Mouse (Mus musculus): ENCODE measurements around the gene Ciart. TPM values are rescaled to one million over a fixed set of nuclear protein-coding genes. Genes with fewer than 3 reads are reported as not detected.

Ciart gene
- polyA plus RNA-seq, 2 experiments = 0.53 to 0.57 TPM

GRCm38 (mm10) chr3:95856115-95856514 lies 25.9 kb downstream of the Ciart start:
- H3K27ac ChIP-seq = peak overlapping the region; percentile 77

GRCm38 (mm10) chr3:95855502-95856089 lies 26.5 kb downstream of the Ciart start, which contains the start of gene Prpf3:
Prpf3 (minus strand) TSS chr3:95855885.
- WGBS (ENCODE audit: insufficient replicate concordance) = under 1% methylated on average over 56 of the region's 56 CpGs
- H3K9ac ChIP-seq (replicated peaks) = peak within 1 kb of the TSS; percentile 77
- DNase-seq (ENCODE audit: low read depth in 3 of 3, low spot score in 3 of 3) (peak; percentile 83 to 86 (median 84)), ATAC-seq (ENCODE audit: insufficient read depth) (peak; percentile 96)
- H3K4me3 ChIP-seq (ENCODE audit: insufficient read depth in 1 of 2, low read depth in 2 of 2, low read length in 2 of 2) = peak within 1 kb of the TSS; percentile 87 to 99
- H3K27ac ChIP-seq = peak within 1 kb of the TSS; percentile 77
- H3K27me3 ChIP-seq (ENCODE audit: control insufficient read depth, insufficient read depth, low read length) = no peaks in the 10 kb centered on the region
- peaks cover 18% of the 10 kb centered on the region in 2 experiments for H3K4me1 ChIP-seq (replicated peaks; ENCODE audit: control insufficient read depth in 2 of 2, insufficient read depth in 2 of 2, low read length in 1 of 2)
- peak within 1 kb of the TSS; percentile 93 for H3K4me2 ChIP-seq (ENCODE audit: low read depth)
- peaks cover 24% of the 10 kb centered on the region for H3K36me3 ChIP-seq (replicated peaks; ENCODE audit: control insufficient read depth, insufficient read depth, low read depth)
- no peaks in the 10 kb centered on the region for H3K9me3 ChIP-seq (ENCODE audit: control insufficient read depth, low read length)
- no peak for TF ChIP-seq CTCF (IDR thresholded peaks at IDR 0.05; ENCODE audit: low read depth)
- TF ChIP-seq EP300 (IDR thresholded peaks at IDR 0.05; ENCODE audit: low read depth) = no peak

More at GRCm38 (mm10) chr3:95856115-95856514, 25.9 kb downstream of the Ciart start:
- Histone ChIP-seq H3K4me1 (replicated peaks; ENCODE audit: control insufficient read depth in 2 of 2, insufficient read depth in 2 of 2, low read length in 1 of 2) (peaks cover 13 to 15% of the 10 kb centered on the region in 2 experiments), H3K4me2 (ENCODE audit: low read depth) (peak overlapping the region; percentile 93), H3K9me3 (ENCODE audit: control insufficient read depth, low read length) (no peaks in the 10 kb centered on the region), H3K27me3 (ENCODE audit: control insufficient read depth, insufficient read depth, low read length) (no peaks in the 10 kb centered on the region), H3K36me3 (replicated peaks; ENCODE audit: control insufficient read depth, insufficient read depth, low read depth) (peaks cover 20% of the 10 kb centered on the region), H3K4me3 (ENCODE audit: insufficient read depth in 1 of 2, low read depth in 2 of 2, low read length in 2 of 2) (peak overlapping the region; percentile 63 to 87), H3K9ac (replicated peaks) (peak overlapping the region; percentile 77)
- peak; percentile 2; the same call in 1 of the 2 replicates for ATAC-seq (ENCODE audit: insufficient read depth)
- 36% methylated on average over 7 of the region's 7 CpGs for WGBS (ENCODE audit: insufficient replicate concordance)
- TF ChIP-seq CTCF (IDR thresholded peaks at IDR 0.05; ENCODE audit: low read depth) (no peak), EP300 (IDR thresholded peaks at IDR 0.05; ENCODE audit: low read depth) (no peak)
- DNase-seq (ENCODE audit: low read depth in 3 of 3, low spot score in 3 of 3) = no peak

- Histone ChIP-seq H3K4me1 (replicated peaks; ENCODE audit: control insufficient read depth in 2 of 2, insufficient read depth in 2 of 2, low read length in 1 of 2) (peaks cover 18 to 22% of the 10 kb centered on the region in 2 experiments), H3K9ac (replicated peaks) (peak overlapping the region; percentile 35), H3K27ac (peak overlapping the region; percentile 42; the same call in 1 of the 2 replicates), H3K27me3 (ENCODE audit: control insufficient read depth, insufficient read depth, low read length) (no peaks in the 10 kb centered on the region), H3K36me3 (replicated peaks; ENCODE audit: control insufficient read depth, insufficient read depth, low read depth) (peaks cover 61% of the 10 kb centered on the region), H3K4me3 (ENCODE audit: insufficient read depth in 1 of 2, low read depth in 2 of 2, low read length in 2 of 2) (no peak overlapping the region), H3K4me2 (ENCODE audit: low read depth) (peak overlapping the region; percentile 50), H3K9me3 (ENCODE audit: control insufficient read depth, low read length) (no peaks in the 10 kb centered on the region)
- DNase-seq (ENCODE audit: low read depth in 3 of 3, low spot score in 3 of 3) = peak in 2 of 3 experiments; percentile 47 to 50
- ATAC-seq (ENCODE audit: insufficient read depth) = 0 out of 2 replicates have a peak, but pooled peaks have one; percentile 12
- WGBS (ENCODE audit: insufficient replicate concordance) = 39% methylated on average over 8 of the region's 8 CpGs
- TF ChIP-seq EP300 (IDR thresholded peaks at IDR 0.05; ENCODE audit: low read depth) = peak; percentile 51
- TF ChIP-seq CTCF (IDR thresholded peaks at IDR 0.05; ENCODE audit: low read depth) = no peak
These were observed 30.7 kb downstream of the Ciart start for GRCm38 (mm10) chr3:95851317-95851716.

- no peak for TF ChIP-seq EP300 (IDR thresholded peaks at IDR 0.05; ENCODE audit: low read depth)
- TF ChIP-seq CTCF (IDR thresholded peaks at IDR 0.05; ENCODE audit: low read depth) = no peak
- peak; percentile 34; the same call in 1 of the 2 replicates for ATAC-seq (ENCODE audit: insufficient read depth)
- no peak overlapping the region for H3K4me3 ChIP-seq (ENCODE audit: insufficient read depth in 1 of 2, low read depth in 2 of 2, low read length in 2 of 2)
- no peak overlapping the region; the same call in 1 of the 2 replicates for H3K9ac ChIP-seq (replicated peaks)
- peaks cover 68% of the 10 kb centered on the region for H3K36me3 ChIP-seq (replicated peaks; ENCODE audit: control insufficient read depth, insufficient read depth, low read depth)
- H3K4me2 ChIP-seq (ENCODE audit: low read depth) = peak overlapping the region; percentile 50; the same call in 1 of the 2 replicates
- no peaks in the 10 kb centered on the region for H3K9me3 ChIP-seq (ENCODE audit: control insufficient read depth, low read length)
- no peak for DNase-seq (ENCODE audit: low read depth in 3 of 3, low spot score in 3 of 3)
- no peaks in the 10 kb centered on the region for H3K27me3 ChIP-seq (ENCODE audit: control insufficient read depth, insufficient read depth, low read length)
- H3K27ac ChIP-seq = no peak overlapping the region
- peaks cover 18 to 19% of the 10 kb centered on the region in 2 experiments for H3K4me1 ChIP-seq (replicated peaks; ENCODE audit: control insufficient read depth in 2 of 2, insufficient read depth in 2 of 2, low read length in 1 of 2)
- WGBS (ENCODE audit: insufficient replicate concordance) = 27% methylated on average over 4 of the region's 4 CpGs
These were observed 31.4 kb downstream of the Ciart start for GRCm38 (mm10) chr3:95850611-95851010.

- peaks cover 2 to 7% of the 10 kb centered on the region in 2 experiments; a peak in 1 of 4 replicates for H3K4me1 ChIP-seq (replicated peaks; ENCODE audit: control insufficient read depth in 2 of 2, insufficient read depth in 2 of 2, low read length in 1 of 2)
- no peak overlapping the region for H3K4me3 ChIP-seq (ENCODE audit: insufficient read depth in 1 of 2, low read depth in 2 of 2, low read length in 2 of 2)
- TF ChIP-seq CTCF (IDR thresholded peaks at IDR 0.05; ENCODE audit: low read depth) = peak; percentile 20; the same call in 1 of the 2 replicates
- no peak for TF ChIP-seq EP300 (IDR thresholded peaks at IDR 0.05; ENCODE audit: low read depth)
- no peak for ATAC-seq (ENCODE audit: insufficient read depth)
- H3K9ac ChIP-seq (replicated peaks) = no peak overlapping the region
- H3K27me3 ChIP-seq (ENCODE audit: control insufficient read depth, insufficient read depth, low read length) = no peaks in the 10 kb centered on the region
- no peaks in the 10 kb centered on the region for H3K9me3 ChIP-seq (ENCODE audit: control insufficient read depth, low read length)
- no peak for DNase-seq (ENCODE audit: low read depth in 3 of 3, low spot score in 3 of 3)
- no peak overlapping the region for H3K27ac ChIP-seq
- peaks cover 90% of the 10 kb centered on the region for H3K36me3 ChIP-seq (replicated peaks; ENCODE audit: control insufficient read depth, insufficient read depth, low read depth)
- H3K4me2 ChIP-seq (ENCODE audit: low read depth) = no peak overlapping the region
- WGBS (ENCODE audit: insufficient replicate concordance) = 69% methylated on average over 3 of the region's 3 CpGs
These were observed 39.4 kb downstream of the Ciart start for GRCm38 (mm10) chr3:95842503-95843214.
